8 mouse cellular contexts compared by ENCODE assay signal in genomic region chr3:138144642-138145171, GRCm38 (mm10). TPM values are rescaled to one million over a fixed set of nuclear protein-coding genes. Genes with fewer than 3 reads are reported as not detected.
DNase-seq lines count a peak whose midpoint lies in the region; ATAC-seq and TF ChIP-seq lines count a peak whose summit lies in the region.

Gene Mttp, minus strand, starts transcription at chr3:138144968.

- dilution Hi-C loops in CH12.LX (cut with MboI; ENCODE audit: extremely low pct_ligation_motif_present, extremely low pct_unique_long_range_greater_than_20kb, low sequenced_read_pairs): loop anchor here (25.0 kb wide), 1 partner anchor 357 kb away; no protein-coding TSS in a partner anchor

- TF ChIP-seq CTCF in CH12.LX (conservative IDR thresholded peaks at IDR 0.05 in 1 of 2, IDR thresholded peaks at IDR 0.05 in 1 of 2; ENCODE audit: low read depth in 2 of 2, low read length in 2 of 2): peak; percentile 82 to 99

- no peaks in the 10 kb centered on the region for H3K27me3 ChIP-seq in CH12.LX (replicated peaks)
- H3K27me3 ChIP-seq in erythroblast, embryonic 14.5 days (ENCODE audit: control insufficient read depth): no peaks in the 10 kb centered on the region
- no peaks in the 10 kb centered on the region for H3K27me3 ChIP-seq in heart, embryonic 14.5 days (ENCODE audit: control insufficient read depth, insufficient read depth, low read length)
- H3K27me3 ChIP-seq in liver, embryonic 11.5 days (replicated peaks; ENCODE audit: control insufficient read depth, insufficient read depth, low read length): no peaks in the 10 kb centered on the region
- no peaks in the 10 kb centered on the region for H3K27me3 ChIP-seq in splenic B cell, adult 2 months (ENCODE audit: control insufficient read depth, insufficient read depth, low read length, poor library complexity, severe bottlenecking)

- in situ Hi-C loops in CH12.LX (cut with MboI; ENCODE audit: low pct_ligation_motif_present, low pct_unique_long_range_greater_than_20kb, low sequenced_read_pairs): loop anchor here (5.0 to 10.0 kb wide), 3 partner anchors 152 to 367 kb away; partner anchors contain the start of genes Dnajb14 and H2afz

- H3K4me1 ChIP-seq in CH12.LX (ENCODE audit: control insufficient read depth in 1 of 2, insufficient read depth in 2 of 2): peaks cover 3 to 26% of the 10 kb centered on the region in 2 experiments
- H3K4me1 ChIP-seq in erythroblast, embryonic 14.5 days (ENCODE audit: control insufficient read depth): peaks cover 12% of the 10 kb centered on the region
- peaks cover 3 to 4% of the 10 kb centered on the region in 2 experiments; a peak in 3 of 4 replicates for H3K4me1 ChIP-seq in heart, embryonic 14.5 days (ENCODE audit: control insufficient read depth in 2 of 2, insufficient read depth in 2 of 2, low read length in 2 of 2)
- peaks cover 3% of the 10 kb centered on the region; the same call in 1 of the 2 replicates for H3K4me1 ChIP-seq in liver, embryonic 11.5 days (replicated peaks; ENCODE audit: control insufficient read depth, insufficient read depth, low read length)

- ATAC-seq in heart, embryonic 14.5 days (ENCODE audit: insufficient number of reproducible peaks, insufficient read depth, low FRiP score, low read depth): no peak
- peak; percentile 48 for ATAC-seq in liver, embryonic 11.5 days (replicated peaks; ENCODE audit: low FRiP score)

- H3K27ac ChIP-seq in CH12.LX (ENCODE audit: insufficient read depth, low read depth): peak within 1 kb of the TSS; percentile 97
- peak within 1 kb of the TSS; percentile 100 for H3K27ac ChIP-seq in heart, embryonic 14.5 days (replicated peaks in 1 of 2; ENCODE audit: control insufficient read depth in 1 of 2, insufficient read depth in 1 of 2, low read depth in 2 of 2, low read length in 2 of 2)
- H3K27ac ChIP-seq in liver, embryonic 11.5 days (ENCODE audit: low read depth, low read length): peak within 1 kb of the TSS; percentile 100

- TF ChIP-seq EP300 in CH12.LX (IDR thresholded peaks at IDR 0.05; ENCODE audit: low read length): peak; percentile 64

- peak; percentile 97 for DNase-seq in CH12.LX (ENCODE audit: extremely low read depth)
- DNase-seq in brain, embryonic 18.5 days (ENCODE audit: low read depth, low spot score): peak; percentile 78
- peak; percentile 87 for DNase-seq in kidney, postnatal 10 days
- no peak for DNase-seq in liver, embryonic 11.5 days (ENCODE audit: low spot score)
- peak; percentile 91 for DNase-seq in naive thymus-derived CD4-positive, alpha-beta T cell, adult 2 months (ENCODE audit: low read depth)
- peak; percentile 90 for DNase-seq in splenic B cell, adult 2 months (ENCODE audit: low read depth, low spot score)

- peaks cover 13% of the 10 kb centered on the region for H3K79me2 ChIP-seq in CH12.LX (replicated peaks; ENCODE audit: control insufficient read depth, extremely low read depth, insufficient read depth, poor library complexity, severe bottlenecking)

- H3K36me3 ChIP-seq in CH12.LX (replicated peaks in 1 of 2; ENCODE audit: control insufficient read depth in 1 of 2, insufficient read depth in 1 of 2, low read length in 1 of 2): peaks cover 23 to 32% of the 10 kb centered on the region in 2 experiments
- H3K36me3 ChIP-seq in erythroblast, embryonic 14.5 days (ENCODE audit: control insufficient read depth): peaks cover 21% of the 10 kb centered on the region
- H3K36me3 ChIP-seq in heart, embryonic 14.5 days (ENCODE audit: control insufficient read depth, insufficient read depth, low read length): peaks cover 12% of the 10 kb centered on the region
- no peaks in the 10 kb centered on the region for H3K36me3 ChIP-seq in liver, embryonic 11.5 days (ENCODE audit: control insufficient read depth, insufficient read depth, low read length)
- H3K36me3 ChIP-seq in splenic B cell, adult 2 months (ENCODE audit: control insufficient read depth, insufficient read depth, low read length, poor library complexity, severe bottlenecking): no peaks in the 10 kb centered on the region

- peak; percentile 99 for TF ChIP-seq RAD21 in CH12.LX (IDR thresholded peaks at IDR 0.05; ENCODE audit: low read depth, low read length)

- peak within 1 kb of the TSS; percentile 98 for H3K4me2 ChIP-seq in CH12.LX (ENCODE audit: insufficient read depth, low read depth, poor library complexity, severe bottlenecking)
- peak within 1 kb of the TSS; percentile 82 for H3K4me2 ChIP-seq in heart, embryonic 14.5 days (ENCODE audit: low read length)
- peak within 1 kb of the TSS; percentile 80 for H3K4me2 ChIP-seq in liver, embryonic 11.5 days

- peak within 1 kb of the TSS; percentile 67 to 79 (median 79) for H3K4me3 ChIP-seq in CH12.LX (replicated peaks in 1 of 3; ENCODE audit: low read depth in 2 of 3, low read length in 2 of 3, poor library complexity in 1 of 3)
- H3K4me3 ChIP-seq in erythroblast, embryonic 14.5 days (replicated peaks): peak within 1 kb of the TSS; percentile 95
- H3K4me3 ChIP-seq in heart, embryonic 14.5 days (ENCODE audit: control insufficient read depth in 1 of 2, insufficient read depth in 1 of 2, low read depth in 1 of 2, low read length in 2 of 2): peak within 1 kb of the TSS; percentile 63 to 70
- peak within 1 kb of the TSS; percentile 70 for H3K4me3 ChIP-seq in liver, embryonic 11.5 days (ENCODE audit: low read depth, low read length)

- H3K9me3 ChIP-seq in CH12.LX (replicated peaks; ENCODE audit: low read length): no peaks in the 10 kb centered on the region
- no peaks in the 10 kb centered on the region for H3K9me3 ChIP-seq in erythroblast, embryonic 14.5 days (ENCODE audit: control insufficient read depth, low read length)
- no peaks in the 10 kb centered on the region for H3K9me3 ChIP-seq in heart, embryonic 14.5 days (ENCODE audit: control insufficient read depth, low read length)
- H3K9me3 ChIP-seq in liver, embryonic 11.5 days (ENCODE audit: control insufficient read depth, low read length): no peaks in the 10 kb centered on the region

- peak; percentile 59 for TF ChIP-seq POLR2A in CH12.LX (IDR thresholded peaks at IDR 0.05; ENCODE audit: low read depth, low read length)

- 5% methylated on average over 8 of the region's 8 CpGs for WGBS in heart, embryonic 14.5 days
- WGBS in liver, embryonic 11.5 days: 4% methylated on average over 8 of the region's 8 CpGs

- H3K9ac ChIP-seq in CH12.LX (ENCODE audit: insufficient read depth, low read depth): peak within 1 kb of the TSS; percentile 96
- H3K9ac ChIP-seq in heart, embryonic 14.5 days (ENCODE audit: low read length): peak within 1 kb of the TSS; percentile 88
- H3K9ac ChIP-seq in liver, embryonic 11.5 days (ENCODE audit: low read depth, low read length): peak within 1 kb of the TSS; percentile 90

TF ChIP-seq in CH12.LX, 34 proteins besides CTCF, POLR2A, EP300 and RAD21 (continues in another document):
- TF ChIP-seq PAX5 (IDR thresholded peaks at IDR 0.05; ENCODE audit: low read length): no peak
- no peak for TF ChIP-seq ZNF384 (IDR thresholded peaks at IDR 0.05; ENCODE audit: low read depth, low read length)
- TF ChIP-seq NRF1 (IDR thresholded peaks at IDR 0.05; ENCODE audit: low read depth, low read length): no peak
- TF ChIP-seq MEF2A (IDR thresholded peaks at IDR 0.05; ENCODE audit: borderline replicate concordance, low read depth, low read length): no peak; the same call in none of the 2 replicates
- 0 out of 2 replicates have a peak, but pooled peaks have one; percentile 49 for TF ChIP-seq RCOR1 (conservative IDR thresholded peaks at IDR 0.05; ENCODE audit: low read depth, low read length)
- peak; percentile 79 for TF ChIP-seq TBP (conservative IDR thresholded peaks at IDR 0.05; ENCODE audit: low read depth, low read length)
- TF ChIP-seq POLR2AphosphoS2 (IDR thresholded peaks at IDR 0.05; ENCODE audit: low read depth, low read length): no peak
- TF ChIP-seq SIN3A (IDR thresholded peaks at IDR 0.05; ENCODE audit: low read length): peak; percentile 93
- no peak for TF ChIP-seq HCFC1 (IDR thresholded peaks at IDR 0.05; ENCODE audit: low read depth, low read length)
- TF ChIP-seq NELFE (IDR thresholded peaks at IDR 0.05; ENCODE audit: low read depth, low read length): peak; percentile 55; the same call in 1 of the 2 replicates
- TF ChIP-seq BHLHE40 (IDR thresholded peaks at IDR 0.05; ENCODE audit: low read depth, low read length): peak; percentile 73
- TF ChIP-seq ETS1 (conservative IDR thresholded peaks at IDR 0.05; ENCODE audit: low read depth, low read length): no peak; the same call in 1 of the 2 replicates
- no peak for TF ChIP-seq MAZ (IDR thresholded peaks at IDR 0.05; ENCODE audit: low read depth, low read length)
- TF ChIP-seq SMC3 (IDR thresholded peaks at IDR 0.05; ENCODE audit: low read depth, low read length): peak; percentile 99
- TF ChIP-seq MYC (IDR thresholded peaks at IDR 0.05; ENCODE audit: low read depth, low read length): peak; percentile 75
- TF ChIP-seq GABPA (IDR thresholded peaks at IDR 0.05; ENCODE audit: insufficient replicate concordance, low read depth, low read length): no peak
- TF ChIP-seq CHD1 (IDR thresholded peaks at IDR 0.05; ENCODE audit: low read depth, low read length): no peak; the same call in 1 of the 2 replicates
- peak; percentile 33; the same call in 1 of the 2 replicates for TF ChIP-seq TCF12 (IDR thresholded peaks at IDR 0.05; ENCODE audit: low read depth, low read length)
- no peak; the same call in 1 of the 2 replicates for TF ChIP-seq USF2 (conservative IDR thresholded peaks at IDR 0.05; ENCODE audit: low read depth, low read length)
- TF ChIP-seq MAFK (IDR thresholded peaks at IDR 0.05; ENCODE audit: insufficient replicate concordance, low read length): no peak
- peak; percentile 87 for TF ChIP-seq MXI1 (IDR thresholded peaks at IDR 0.05; ENCODE audit: low read depth, low read length)
- no peak for TF ChIP-seq KAT2A (IDR thresholded peaks at IDR 0.05; ENCODE audit: insufficient replicate concordance, low read length)
- peak; percentile 68; the same call in 1 of the 2 replicates for TF ChIP-seq ZMIZ1 (IDR thresholded peaks at IDR 0.05; ENCODE audit: low read depth, low read length)
- TF ChIP-seq IRF4 (IDR thresholded peaks at IDR 0.05; ENCODE audit: low read depth, low read length): peak; percentile 46
- TF ChIP-seq MAX (IDR thresholded peaks at IDR 0.05; ENCODE audit: low read length): peak; percentile 93
- TF ChIP-seq UBTF (IDR thresholded peaks at IDR 0.05; ENCODE audit: low read depth, low read length): no peak
- no peak; the same call in 1 of the 2 replicates for TF ChIP-seq JUN (IDR thresholded peaks at IDR 0.05; ENCODE audit: insufficient read depth, low read depth, low read length)

RNA-seq across cellular contexts. Expression of gene Mttp, which starts in this region (rescaled TPM):
- total RNA-seq in CH12.LX (2012; rRNA removed) (4.0 and 4.5 TPM in 2 replicates), CH12.LX (2014; rRNA removed) (6.2 and 6.3 TPM in 2 replicates)
- 5.9 and 6.0 TPM in 2 replicates for polyA plus RNA-seq in CH12.LX (2012; ENCODE audit: insufficient read length, low read depth)
- 0.02 and 0.04 TPM in 2 replicates for polyA plus RNA-seq in erythroblast, embryonic 14.5 days (2012)
- polyA plus RNA-seq in heart, embryonic 14.5 days (2014; fragmentation: Nextera tagmentation; extraction: Ambion mirVana): 6.9 and 7.5 TPM in 2 replicates
- polyA plus RNA-seq in liver, embryonic 11.5 days (2014; fragmentation: Nextera tagmentation; extraction: Ambion mirVana): 45.0 and 53.2 TPM in 2 replicates
